Mouse (Mus musculus): ENCODE results near the gene Perm1.

DNA sequence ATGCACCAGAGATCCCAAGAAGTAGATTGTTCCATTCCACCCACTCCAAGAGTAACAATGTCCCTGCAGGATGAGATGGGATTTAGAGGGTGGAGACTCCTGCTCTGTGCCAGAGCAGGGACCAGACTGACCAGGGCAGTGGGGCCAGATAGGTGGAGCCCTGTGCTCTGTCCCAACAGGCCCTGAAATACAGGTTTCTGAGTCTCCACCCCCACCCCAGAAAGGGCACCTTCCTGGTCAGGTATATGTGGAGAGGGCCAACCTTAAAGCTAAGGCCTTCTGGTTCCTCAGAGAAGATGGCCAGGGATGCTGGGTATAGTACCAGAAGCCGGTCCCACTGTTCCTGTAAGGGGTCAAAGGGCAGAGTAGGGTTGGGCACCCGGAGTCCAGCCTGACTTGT is 8.6 kb downstream of the Perm1 start:
- TF ChIP-seq ZKSCAN1 (IDR thresholded peaks at IDR 0.05; ENCODE audit: low read depth, low read length) (no peak), POLR2A (IDR thresholded peaks at IDR 0.05; ENCODE audit: control insufficient read depth in 1 of 2, insufficient read depth in 1 of 2, low read depth in 1 of 2, low read length in 2 of 2, poor library complexity in 1 of 2) (no peak), MAX (IDR thresholded peaks at IDR 0.05; ENCODE audit: low read length) (no peak), KAT2A (conservative IDR thresholded peaks at IDR 0.05; ENCODE audit: low read depth, low read length) (no peak), CTCF (IDR thresholded peaks at IDR 0.05 in 2 of 3, conservative IDR thresholded peaks at IDR 0.05 in 1 of 3; ENCODE audit: control insufficient read depth in 1 of 3, insufficient read depth in 1 of 3, low read depth in 2 of 3, low read length in 3 of 3, poor library complexity in 1 of 3, severe bottlenecking in 1 of 3) (no peak), POLR2AphosphoS5 (IDR thresholded peaks at IDR 0.05; ENCODE audit: borderline replicate concordance, low read depth, low read length) (no peak), GATA1 (IDR thresholded peaks at IDR 0.05; ENCODE audit: low read depth, low read length) (no peak)

Data from MEL (cell line).